Mouse (Mus musculus) testis, adult 10 weeks (tissue): Measurements from ENCODE around the gene Herc2. TPM values are rescaled to one million over a fixed set of nuclear protein-coding genes. Genes with fewer than 3 reads are reported as not detected.

Experiments
- polyA plus RNA-seq: library from polyadenylated mRNA; stranded (reverse); fragments of 350-450 nt; fragmentation: Illumina TruSeq; extraction: RNeasy Lipid Tissue Mini Kit (QIAGEN cat#74804); gene quantifications from one replicate; pipeline ENCODE4 v1.2.3, GENCODE M21; 2014; ENCODE audit warnings: low read depth, low replicate concordance

Herc2 gene
- polyA plus RNA-seq = 44.2 TPM

GRCm38 (mm10) chr7:56049831-56050321 lies at the start of gene Herc2:
Gene Herc2, plus strand, starts transcription at chr7:56050196.

DNA sequence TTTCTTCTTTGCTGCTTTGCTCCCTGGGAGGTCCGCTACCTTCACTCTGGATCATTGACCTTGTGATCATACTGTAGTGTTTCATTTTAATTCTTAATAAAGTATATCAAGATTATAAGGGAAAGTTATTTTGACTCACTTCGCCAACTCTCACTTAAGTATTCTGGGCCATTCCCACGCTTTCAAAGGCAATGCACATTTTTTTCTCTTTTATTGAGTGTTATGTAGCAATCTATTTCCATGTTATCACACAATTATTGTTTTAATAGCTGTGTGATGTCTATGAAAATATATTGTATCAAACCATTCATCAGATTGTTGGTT lies 30.1 kb upstream of the Herc2 start, which contains the start of gene Nipa1:
Gene Nipa1 (minus strand): TSS at position 25 of the 324 bp plus-strand sequence.

GRCm38 (mm10) chr7:56239543-56239942 lies 189.5 kb downstream of the Herc2 start, which contains the start of gene Oca2:
Gene Oca2, plus strand, starts transcription at chr7:56239760.

Other genes starting within 250 kb of the Herc2 start
- 13.7 TPM for gene Cyfip1, start 208.5 kb upstream of the Herc2 start, polyA plus RNA-seq
- gene Nipa2, start 87.7 kb upstream of the Herc2 start, polyA plus RNA-seq = 36.0 TPM
- 2.3 TPM for gene Nipa1, start 30.2 kb upstream of the Herc2 start, polyA plus RNA-seq
- 2.7 TPM for gene Oca2, start 189.6 kb downstream of the Herc2 start, polyA plus RNA-seq